Mouse (Mus musculus) adipocyte (in vitro differentiated cells): ENCODE measurements around the gene Xrcc6.
"Not testable (repeated sequence)": the region's sequence is repeated elsewhere in the genome, so short reads cannot be mapped to it uniquely, and the experiment has no call there.

Experiments used
- DNase-seq: peaks from one replicate; pipeline ENCODE4 v3.0.0-alpha.2; 2016; ENCODE audit warnings: low spot score

Xrcc6 gene

DNA sequence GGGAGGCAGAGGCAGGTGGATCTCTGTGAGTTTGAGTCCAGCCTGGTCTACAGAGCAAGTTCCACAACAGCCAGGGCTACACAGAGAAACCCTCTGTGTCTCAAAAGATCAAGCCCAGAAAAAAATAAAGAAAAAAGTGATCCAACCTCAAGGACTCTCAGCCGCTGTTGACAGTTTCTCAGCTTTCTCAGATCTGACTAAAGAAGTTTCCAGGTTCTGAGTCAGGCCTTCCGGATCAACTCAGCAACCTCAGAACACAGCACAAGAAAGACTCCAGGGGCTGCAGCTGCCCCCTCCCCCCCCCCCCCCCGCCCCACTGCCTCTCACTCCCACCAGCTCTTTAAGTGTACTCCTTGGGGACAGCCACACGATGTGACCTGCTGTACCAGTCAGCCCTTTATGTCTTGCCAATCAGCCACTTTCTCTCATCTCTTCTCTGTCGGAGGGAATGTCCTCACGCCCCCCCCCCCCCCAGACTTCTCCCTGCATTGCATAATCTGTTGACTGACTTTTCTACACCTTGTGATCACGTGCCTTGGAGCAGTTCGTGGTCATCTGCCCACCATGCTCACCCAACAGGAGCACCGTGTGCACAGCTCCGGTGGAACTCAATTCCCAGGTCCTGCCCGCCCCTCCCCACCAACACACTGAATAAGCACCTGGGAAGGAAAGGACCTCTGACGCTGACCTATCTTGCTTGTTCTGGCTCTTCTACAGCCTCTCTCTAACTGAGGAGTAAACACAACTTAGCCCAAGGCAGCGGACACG lies 21.4 kb upstream of the Xrcc6 start:
- DNase-seq = no peak

DNA sequence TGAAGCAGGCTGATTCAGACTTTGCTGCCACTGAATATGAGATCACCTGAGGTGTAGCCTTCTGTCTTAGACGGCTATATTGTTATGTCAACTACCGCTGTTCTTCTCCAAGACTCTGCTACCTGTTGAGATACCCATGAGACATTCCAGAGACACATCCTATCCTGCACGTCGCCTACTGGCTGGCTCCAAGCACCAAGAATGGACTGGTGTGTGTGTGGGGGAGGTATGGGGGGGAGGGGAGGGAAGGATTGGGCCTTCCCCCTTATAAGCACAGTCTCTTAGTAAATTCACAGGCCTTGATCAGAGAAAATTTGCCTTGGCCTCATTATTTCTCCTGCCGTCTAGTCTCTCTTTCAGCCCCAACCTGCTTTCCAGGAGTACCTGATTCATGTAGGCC lies 19.8 kb upstream of the Xrcc6 start:
- DNase-seq = no peak

DNA sequence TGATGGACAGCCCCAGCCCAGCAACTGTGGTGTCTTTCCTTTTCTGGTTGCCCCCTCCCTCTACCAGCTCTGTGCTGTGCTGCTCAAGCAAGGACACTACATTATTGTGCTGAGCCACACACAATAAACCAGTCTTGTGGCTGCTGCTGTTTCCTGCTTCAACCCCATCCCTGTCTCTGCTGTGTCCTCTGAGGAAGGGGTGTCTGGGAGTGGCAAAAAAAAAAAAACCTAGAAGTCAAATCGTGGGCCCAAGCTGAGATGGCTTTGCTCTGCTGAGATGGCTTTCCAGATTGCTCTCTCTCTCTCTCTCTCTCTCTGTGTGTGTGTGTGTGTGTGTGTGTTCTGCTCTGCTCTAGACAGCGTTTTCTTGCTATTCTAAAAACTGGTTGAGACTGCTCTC lies 19.2 kb upstream of the Xrcc6 start:
- no peak for DNase-seq

DNA sequence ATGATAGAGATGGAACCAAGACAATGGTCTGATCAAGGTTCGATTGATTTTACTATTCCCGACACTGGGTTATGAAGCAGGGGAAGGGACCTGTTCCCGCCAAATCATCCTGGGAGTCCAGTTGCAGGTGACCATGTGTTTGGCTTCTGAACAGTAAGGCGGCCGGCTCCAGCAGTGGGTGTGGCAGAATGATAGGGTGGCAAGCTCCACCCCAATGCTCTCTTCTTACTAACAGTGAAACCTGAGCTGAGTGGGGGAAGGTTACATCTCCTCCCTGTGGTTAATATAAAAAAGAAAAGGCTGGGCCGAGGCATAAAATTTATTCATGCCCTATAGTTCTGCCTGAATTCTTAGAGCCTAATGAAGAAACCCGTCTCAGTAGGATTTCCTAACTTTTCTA lies 18.5 kb upstream of the Xrcc6 start:
- DNase-seq = no peak

DNA sequence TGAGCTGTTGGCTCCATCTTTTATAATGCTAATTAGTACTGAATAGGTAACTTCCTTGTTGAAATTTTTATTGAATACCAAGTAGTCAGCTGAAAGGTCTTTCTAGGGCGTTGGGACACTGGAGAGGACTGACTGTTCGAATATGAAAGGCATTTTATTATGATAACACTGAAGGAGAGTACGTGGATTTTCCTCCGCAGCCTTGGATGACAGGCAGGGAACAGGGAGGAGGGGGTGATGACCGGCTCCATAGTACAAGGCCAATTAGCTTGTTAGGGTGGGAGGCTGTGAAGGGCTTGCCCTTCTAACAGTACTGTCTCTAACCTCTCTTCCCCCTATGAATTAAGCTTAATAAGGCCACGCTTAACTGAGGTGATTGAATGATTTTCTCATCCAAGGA lies 18.0 kb upstream of the Xrcc6 start:
- DNase-seq = not testable (repeated sequence)

DNA sequence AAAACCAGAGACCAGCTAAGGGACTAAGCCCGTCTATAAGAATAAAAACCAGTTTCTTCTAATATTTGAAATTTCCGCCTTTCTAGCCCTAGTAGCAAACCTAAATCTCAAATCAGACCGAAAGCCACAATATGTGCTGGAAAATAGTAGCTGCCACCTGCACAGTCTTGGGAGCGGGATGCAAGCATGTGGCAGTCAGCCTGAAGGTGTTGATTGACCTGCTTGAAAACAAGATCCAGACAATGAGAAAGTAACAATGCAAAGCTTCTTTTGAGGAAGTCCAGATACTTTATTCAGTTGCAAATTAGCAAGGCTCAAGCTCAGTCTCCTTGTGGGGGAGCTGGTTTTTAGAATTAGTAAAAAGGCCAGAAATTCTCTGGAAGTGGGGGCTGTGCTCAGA lies 17.1 kb upstream of the Xrcc6 start:
- not testable (repeated sequence) for DNase-seq

DNA sequence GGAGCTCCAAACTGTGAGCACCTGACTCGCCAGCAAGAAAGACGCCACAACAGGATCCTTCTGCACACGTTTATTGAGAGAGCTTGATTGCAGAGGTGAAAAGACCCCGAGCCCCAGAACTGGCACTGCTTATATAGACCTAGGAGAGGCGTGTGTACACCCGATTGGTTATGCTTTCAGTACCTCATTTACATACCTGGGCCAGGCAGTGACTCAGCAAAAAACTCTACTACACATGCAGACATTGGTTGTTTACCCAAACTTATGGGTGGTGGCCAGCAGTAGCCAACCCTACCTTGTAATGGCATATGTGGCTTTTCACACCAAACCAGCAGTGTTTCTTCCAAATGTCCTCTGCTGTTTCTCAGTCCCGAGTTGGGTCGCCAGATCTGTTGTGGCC lies 12.5 kb upstream of the Xrcc6 start:
- DNase-seq = not testable (repeated sequence)

DNA sequence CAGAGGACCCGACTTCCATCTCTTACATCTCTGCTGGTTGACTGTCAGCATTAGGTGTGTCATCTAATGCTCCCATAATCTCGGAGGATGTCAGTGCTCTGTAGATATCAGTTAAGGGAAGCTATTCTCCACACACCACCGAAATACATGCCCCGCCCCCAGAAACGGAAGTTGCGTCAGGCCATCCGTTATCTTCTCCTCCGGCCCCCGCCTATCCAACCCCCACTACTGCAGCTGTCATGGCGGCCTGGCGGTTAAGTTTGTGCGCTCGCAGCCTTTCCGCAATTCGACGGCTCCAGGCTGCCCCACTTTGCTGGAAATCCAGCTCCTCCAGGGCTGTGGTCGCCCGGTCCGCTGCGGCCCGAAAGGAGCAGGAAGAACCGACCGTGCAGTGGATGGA lies 7.3 kb upstream of the Xrcc6 start, which contains the start of gene 1700029P11Rik:
TSS of gene 1700029P11Rik (plus strand) at position 220 of the 400 bp plus-strand sequence.
- no peak for DNase-seq

DNA sequence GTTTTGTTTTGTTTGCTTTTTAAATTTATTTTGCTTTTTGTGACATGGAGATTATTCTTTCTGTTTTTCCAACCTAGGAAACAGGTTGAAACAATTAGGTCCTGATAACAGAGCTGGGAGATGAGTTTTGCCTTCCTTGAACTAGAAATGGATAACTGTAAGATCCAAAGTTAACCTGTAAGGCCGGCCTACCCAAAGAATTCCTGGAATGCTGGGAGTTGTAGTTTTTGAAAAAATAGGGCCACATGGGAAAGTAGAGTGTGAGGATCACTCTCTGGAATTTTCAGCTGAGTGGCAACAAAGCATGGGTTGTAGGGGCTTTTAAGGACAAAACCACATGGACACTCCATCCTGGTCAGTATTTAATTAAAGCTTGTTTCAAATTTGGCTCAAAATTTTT lies 5.5 kb upstream of the Xrcc6 start:
- no peak for DNase-seq

DNA sequence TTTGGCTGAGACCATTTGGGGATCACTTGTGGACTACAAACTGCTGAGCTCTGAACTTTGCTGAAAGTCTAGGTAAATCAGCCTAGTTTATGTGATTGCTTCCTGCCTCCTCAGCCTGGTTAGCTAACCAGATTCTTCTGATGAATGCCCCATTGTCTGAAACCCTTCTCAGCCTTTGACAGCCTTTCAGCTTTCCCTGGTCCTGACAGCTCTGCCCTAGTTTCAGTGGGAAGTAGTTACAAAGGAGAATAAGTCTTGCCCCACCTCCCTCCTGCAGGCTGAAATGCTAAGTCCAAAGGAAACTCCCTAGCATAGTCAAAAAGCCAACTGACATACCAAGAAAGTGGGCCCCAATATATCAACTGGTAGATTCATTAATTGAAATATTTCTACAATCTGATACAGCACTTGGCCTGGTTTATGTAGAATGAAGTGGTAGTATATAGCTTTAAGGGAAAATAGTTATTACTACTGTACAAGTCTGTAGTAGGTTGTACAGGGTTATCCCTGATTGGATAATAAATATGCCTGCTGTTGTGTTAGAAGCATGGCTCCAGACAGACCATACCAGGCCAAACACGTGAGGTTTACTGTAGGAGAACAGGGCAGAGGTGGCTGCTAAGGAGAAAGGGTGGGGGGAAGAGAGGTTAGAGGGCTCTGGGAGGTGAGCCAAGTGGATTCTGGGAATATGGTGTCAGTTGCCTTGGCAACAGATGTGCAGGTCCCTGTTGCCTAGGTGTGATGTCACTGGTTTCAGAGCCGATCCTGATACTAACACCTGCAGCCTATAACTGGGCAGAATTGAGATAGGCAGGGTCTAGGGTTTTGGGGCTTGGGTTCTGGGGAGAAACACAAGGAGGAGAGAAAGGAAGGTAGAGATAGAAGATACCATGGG lies 2.1 kb upstream of the Xrcc6 start:
- DNase-seq = peak; percentile 62

DNA sequence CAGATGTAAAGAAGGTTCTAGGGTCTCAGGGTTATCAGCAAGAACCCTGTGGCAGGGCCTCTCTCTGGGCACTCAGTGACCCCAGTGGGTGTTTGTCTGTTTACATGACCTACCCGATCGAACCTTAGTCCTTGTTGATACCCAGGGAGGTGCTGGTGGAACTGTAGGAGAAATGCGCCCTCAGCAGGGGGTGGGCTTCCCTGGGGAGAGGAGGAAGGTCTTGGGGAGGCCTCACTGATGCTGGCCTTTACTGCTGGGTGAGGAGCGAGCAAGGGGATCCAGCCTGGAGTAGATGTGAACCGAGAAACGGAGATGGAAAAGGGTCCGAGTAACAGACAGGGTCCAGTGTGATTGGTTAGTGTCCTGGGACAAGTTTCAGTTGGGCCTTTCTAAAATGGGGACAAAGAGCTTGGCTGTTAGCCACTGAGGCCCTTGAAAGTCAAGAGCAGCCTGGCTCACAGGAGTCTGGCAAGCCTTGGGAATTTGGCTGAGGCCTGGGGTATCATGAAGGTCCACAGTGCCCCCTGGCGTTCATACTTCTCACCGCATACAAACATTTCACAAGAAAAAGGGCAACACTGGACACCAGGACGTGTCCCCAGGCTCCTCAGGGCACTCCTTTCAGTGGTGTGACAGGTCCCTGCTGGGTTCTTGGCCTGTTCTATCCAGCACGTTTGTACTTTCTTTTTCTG lies 1.9 kb downstream of the Xrcc6 start:
- DNase-seq = peak; percentile 98

DNA sequence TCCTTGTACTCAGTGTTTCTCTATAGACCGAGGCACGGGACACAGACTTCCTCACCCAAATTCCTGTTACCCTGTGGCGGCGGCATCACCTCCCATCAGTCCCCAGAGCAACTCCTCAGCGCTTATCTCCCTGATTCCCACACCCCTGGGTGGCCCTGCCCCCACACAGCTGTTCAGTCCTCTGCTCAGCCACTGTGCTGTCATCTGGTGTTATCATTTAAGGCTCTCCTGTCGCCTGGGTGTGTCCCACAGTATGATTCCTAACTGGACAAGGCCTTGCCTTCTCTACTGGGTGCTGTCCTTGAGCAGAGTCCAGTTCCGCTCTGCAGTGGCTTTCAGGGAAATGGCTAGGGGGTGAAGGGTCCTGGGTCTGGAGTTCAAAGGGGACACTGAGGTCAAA lies 2.9 kb downstream of the Xrcc6 start:
- no peak for DNase-seq

DNA sequence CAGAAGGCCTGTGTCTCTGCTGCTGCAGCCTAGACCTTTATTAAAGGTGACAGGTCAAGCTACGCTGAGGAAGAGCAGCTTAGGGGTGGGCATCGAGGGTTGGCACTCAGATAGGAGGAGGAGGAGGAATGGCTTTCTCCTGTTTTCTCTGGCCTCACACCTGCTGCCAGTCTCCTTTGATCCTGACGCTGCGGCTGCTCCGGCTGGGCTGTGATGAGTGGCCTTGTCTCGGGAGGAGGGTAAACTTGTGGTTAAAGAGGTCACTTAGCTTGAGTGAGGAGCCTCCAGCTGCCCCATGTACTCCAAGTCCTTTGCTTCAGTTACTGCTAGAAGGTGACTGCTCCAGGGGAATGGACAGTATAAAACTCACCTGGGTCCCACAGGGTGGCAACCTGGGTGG lies 6.4 kb downstream of the Xrcc6 start:
- DNase-seq = no peak

DNA sequence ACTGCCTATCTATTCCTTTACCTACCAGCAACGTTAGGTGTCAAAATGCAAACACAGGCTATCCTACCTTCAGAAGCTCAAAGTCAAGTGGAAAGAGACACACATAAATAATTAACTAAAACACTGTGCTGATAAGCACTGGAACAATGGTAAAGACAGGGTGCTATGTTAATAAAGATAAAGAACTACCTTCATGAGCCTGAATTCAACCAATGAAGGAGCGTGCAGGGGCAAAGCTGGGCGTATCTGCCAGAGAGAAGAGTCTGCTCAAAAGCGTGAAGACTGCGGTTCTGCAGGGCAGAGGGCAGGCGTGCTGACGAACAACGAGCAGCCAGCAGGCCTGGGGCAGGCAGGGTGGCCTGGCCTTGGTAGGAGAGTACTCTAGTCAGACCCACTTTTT lies 16.6 kb downstream of the Xrcc6 start:
- DNase-seq = no peak

DNA sequence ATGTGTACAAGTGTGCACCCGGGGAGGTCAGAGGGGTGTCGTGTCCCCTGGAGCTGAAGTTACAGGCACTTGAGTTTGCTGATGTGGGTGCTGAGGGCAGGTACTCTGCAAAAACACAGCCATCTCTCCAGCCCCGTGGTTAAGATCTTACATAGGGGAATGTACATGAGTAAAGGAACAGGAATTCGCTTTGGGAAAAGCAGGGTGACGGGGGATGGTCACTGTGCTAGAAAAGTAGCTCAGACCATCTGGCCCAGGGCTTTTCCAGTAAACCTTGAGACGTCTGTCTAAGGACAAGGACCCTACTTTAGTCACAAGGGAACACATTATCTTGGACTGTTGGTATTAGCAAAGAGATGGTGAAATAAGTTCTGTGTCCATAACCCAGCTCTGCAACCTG lies 24.3 kb downstream of the Xrcc6 start:
- no peak for DNase-seq

DNA sequence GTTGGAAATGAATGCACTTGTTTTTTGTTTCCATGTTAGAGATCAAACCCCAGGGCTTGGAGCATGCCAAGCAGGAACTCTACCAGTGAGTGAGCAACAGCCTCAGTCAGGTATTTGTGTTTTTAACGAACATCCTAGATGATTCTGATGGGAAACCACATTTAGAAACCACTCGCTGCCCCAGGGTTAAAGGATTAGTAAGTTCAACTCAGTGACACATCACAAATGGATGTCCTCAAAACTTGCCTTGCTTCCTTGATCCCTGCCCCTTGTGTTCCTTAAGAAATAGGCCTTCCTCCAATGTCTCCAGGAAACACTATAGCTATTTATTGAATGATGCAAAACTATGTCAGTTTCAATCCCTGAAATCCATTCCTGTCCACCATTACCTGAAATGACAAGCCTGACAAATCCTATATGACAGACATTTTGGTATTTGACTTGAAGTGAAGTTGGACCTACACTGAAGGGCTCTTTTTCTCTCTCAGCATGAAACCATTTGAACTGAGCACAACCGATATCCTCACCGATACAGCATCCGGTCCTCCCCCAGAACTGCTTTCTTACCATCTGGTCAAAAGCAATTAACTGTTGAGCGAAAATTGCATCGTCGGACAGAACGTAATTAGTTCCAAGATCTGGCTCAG lies 27.2 kb downstream of the Xrcc6 start:
- peak; percentile 16 for DNase-seq

DNA sequence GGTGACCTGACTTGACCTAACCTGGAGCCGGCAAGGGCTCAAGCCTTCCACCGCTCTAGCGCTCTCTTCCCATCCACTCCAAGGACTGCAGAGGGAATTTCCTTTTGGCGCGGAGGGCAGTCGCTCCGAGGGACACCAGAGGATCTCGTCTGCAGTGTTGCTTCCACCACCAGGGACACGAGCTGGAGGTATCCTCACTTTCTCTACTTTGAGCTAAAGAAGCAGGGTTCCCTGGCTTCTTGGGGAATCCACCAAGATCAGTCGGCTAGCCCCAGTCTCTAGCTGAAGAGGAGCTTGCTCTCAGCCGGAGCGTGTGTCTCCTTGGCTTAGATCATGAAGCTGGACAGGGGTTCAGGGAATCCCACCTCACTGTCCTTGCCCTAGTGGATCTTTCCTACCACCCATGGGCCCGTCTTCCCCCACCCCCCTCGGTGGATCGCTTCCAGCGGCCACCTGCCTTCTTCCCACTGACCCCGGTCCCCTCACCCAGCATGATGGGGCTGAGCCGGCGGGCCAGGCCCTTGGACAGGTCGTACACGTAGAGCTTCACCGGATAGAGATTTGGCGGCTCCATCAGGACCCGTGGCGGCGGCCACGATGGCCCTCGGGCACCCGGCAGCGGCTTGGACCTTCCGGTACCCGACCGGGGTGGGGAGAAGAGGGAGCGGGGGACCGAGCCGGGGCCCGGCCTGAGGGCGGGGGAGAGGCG lies 27.9 kb downstream of the Xrcc6 start:
- DNase-seq = peak; percentile 42

DNA sequence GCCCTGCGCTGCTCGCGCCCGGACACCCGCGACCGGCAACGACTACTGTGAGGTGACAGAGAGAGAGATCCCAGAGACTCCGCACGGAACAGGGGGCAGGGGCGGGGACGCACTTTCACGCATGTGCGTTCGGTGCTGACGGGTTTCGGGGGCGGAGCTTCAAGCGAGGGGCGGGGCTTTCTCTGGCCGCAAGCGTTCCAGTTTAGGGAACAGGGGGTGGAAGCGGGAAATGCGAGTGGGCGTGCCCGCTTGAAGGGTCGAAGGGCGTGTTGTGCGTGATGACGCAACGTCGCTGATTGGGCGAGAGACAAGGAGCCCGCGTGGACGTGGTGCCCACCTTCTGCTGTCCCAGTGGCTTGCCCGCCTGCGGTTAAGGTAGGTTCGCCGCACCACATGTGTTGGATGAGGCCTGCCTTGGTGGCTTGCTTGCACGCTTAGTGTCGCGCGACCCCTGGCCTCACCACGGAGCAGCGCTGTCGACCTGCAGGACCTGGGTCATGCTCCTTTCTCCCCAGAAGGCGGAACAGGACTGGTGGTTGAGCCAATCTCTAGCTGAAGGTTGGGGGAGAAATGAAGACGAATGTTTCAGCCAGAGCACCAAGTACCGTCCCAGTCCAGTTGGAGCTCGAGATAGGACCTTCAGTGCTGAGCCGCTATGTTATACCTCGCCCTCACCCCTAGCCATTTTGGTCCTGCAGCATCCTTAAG lies 28.6 kb downstream of the Xrcc6 start:
- DNase-seq = peak; percentile 97

DNA sequence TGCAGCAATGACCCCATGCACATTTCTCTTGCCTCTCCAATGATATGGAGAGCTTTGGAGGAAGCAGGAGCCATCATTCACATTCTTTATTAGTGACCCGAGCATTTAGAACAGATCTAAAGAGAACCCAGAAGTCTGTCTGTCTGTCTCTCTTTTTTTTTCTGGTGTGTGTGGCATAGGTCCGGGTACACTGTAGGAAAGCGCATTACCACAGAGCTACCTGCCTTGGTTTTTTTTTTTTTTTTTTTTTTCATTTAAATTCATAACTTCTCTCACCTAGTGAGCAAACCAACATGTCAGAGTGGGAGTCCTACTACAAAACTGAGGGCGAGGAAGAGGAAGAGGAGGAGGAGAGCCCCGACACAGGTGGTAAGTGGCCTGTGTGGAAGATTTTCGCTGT lies 29.2 kb downstream of the Xrcc6 start:
- DNase-seq = no peak

DNA sequence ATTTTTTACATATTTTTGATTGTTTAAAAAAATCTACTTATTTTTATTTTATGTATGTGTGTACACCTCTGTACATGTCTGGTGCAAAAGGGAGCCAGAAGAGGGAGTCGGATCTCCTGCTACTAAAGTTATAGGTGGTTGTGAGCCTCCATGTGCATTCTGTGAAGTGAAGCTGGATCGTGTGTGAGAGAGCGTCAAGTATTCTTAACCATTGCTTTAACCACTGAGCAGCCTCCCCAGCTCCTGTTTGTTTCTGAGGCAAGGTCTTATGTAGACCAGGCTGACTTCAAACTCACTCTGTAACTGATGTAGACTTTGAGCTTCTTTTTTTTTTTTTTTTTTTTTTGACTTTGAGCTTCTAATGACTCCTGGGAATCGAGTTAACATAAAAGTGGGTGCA lies 29.8 kb downstream of the Xrcc6 start:
- no peak for DNase-seq

DNA sequence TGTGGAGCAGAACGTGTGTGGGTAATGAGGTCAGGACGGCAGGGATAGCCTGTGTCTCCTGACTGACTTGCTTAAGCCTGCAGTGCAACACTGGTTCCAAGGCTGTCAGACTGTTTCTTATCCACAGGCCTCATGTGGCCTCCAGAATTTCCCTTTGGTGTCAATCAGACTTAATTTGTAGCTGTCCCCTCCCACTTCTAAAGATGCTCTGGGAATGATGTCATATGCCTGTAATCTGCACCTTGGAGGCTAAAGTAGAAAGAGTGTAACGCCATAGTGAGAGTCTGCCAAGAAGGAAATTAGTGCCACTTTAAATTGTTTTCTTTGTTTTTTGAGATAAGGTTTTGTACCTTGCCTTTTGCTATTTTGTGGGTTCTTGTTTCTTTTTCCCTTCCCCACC lies 31.7 kb downstream of the Xrcc6 start:
- DNase-seq = no peak
